Mouse (Mus musculus): ENCODE data around the gene Arhgef19. TPM values are rescaled to one million over a fixed set of nuclear protein-coding genes. Genes with fewer than 3 reads are reported as not detected.

Gene Arhgef19
- total RNA-seq, 2 experiments from 2014 or later: 29.0 to 31.0 TPM

- DNase-seq: no peak
These were observed 2.4 kb upstream of the Arhgef19 start for GRCm38 (mm10) chr4:141236856-141237255.

DNA sequence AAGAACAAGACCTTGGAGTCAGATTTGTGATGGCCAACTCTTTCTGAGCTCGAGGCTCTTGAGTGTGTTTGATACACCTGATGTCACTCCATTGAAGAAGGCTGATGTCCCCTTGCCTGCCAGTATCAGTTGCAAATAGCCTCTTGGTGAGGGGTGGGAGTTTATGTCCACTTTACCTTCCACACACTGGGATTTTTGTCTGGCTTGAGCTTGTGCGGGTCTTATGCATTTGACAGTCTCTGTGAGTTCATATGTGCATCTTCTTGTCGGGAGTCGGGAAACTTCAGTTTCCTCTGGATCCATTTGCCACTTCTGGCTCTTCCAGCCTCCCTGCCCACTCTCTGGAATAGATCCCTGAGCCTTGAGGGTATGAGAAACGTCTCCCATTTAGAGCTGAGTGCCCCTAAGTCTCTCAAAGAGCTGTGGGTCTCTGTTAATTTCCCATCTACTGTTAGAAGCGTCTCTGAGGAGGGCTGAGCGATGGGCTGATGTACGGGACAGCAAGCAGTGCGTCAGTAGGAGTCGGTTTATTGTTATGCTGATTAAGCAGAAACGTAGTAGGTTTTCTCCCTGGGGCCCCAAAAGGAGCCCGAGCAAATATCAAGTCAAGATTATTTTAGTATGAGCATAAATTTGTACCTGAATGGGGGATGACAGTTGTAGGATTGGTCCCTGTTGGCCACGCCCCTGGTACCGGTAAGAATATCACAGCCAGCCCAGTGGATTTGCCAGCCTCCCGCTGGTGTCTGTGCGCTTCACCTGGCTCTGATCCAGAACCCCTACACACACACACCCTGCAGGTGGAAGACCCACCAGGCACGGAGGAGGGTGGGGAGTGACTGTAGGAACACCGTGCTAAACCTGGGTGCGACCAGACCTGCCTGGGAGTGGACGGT lies 559 bp upstream of the Arhgef19 start:
- no peak for DNase-seq

DNA sequence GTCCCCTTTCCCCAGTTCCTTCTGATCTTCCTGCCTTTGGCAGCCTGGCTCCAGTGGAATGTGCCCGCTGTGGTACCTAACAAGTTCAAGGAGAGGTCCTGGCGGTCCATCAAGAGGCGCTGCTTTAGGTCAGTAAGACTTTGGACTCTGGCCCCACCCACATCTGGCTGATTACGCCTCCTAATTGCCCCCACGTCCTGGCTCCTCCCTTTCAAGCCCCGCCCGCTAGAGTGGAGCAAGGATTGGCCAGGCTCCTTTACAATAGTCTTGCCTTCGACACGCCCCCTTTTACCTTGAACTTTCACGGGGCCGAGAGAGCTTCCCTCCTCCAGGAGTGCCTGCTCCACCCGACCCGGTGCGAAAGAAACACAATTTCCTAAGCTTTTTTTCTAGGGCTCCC lies 1.3 kb downstream of the Arhgef19 start:
- peak; percentile 86 for DNase-seq

- no peak for DNase-seq
These were observed 2.6 kb downstream of the Arhgef19 start for GRCm38 (mm10) chr4:141241861-141242260.

DNA sequence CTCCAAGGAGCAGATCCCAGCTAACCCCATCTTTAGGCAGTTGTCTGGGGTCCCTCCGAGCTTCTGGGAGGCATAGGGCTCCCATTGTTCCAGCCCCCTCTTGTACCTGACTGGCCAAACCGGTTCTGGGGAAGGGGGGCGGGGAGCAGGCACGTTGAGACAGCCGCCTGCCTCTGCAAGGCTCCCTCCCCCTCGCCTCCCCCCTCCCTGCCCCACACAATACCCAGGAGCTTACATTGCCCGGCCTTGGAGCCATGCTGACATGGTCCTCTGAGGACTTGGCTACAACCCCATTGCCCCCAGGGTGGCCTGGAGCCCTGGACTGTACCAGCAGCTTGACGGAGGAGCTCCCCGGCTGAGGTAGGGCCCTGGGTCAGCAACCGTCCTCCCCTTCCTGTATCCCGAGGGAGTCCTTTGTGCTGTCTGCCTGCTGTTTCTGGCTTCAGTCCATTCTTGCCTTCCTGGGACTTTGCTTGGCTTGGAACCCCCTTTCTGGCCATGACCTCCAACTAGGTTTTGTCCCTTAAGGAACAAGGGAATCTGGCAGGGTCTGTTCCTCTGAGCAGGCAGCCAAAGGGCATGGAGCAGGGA lies 3.4 kb downstream of the Arhgef19 start:
- DNase-seq: peak; percentile 68

- DNase-seq: no peak
These were observed 4.3 kb downstream of the Arhgef19 start for GRCm38 (mm10) chr4:141243636-141244035.

- DNase-seq: no peak
These were observed 5.1 kb downstream of the Arhgef19 start for GRCm38 (mm10) chr4:141244401-141244800.

- DNase-seq: peak; percentile 91
These were observed 5.7 kb downstream of the Arhgef19 start for GRCm38 (mm10) chr4:141244931-141245425.

GRCm38 (mm10) chr4:141246089-141246997 lies 7.0 kb downstream of the Arhgef19 start:
- DNase-seq: peak; percentile 59

GRCm38 (mm10) chr4:141246998-141247350 lies 7.7 kb downstream of the Arhgef19 start:
- peak; percentile 51 for DNase-seq

- peak; percentile 62 for DNase-seq
These were observed 8.7 kb downstream of the Arhgef19 start for GRCm38 (mm10) chr4:141247776-141248613.

DNA sequence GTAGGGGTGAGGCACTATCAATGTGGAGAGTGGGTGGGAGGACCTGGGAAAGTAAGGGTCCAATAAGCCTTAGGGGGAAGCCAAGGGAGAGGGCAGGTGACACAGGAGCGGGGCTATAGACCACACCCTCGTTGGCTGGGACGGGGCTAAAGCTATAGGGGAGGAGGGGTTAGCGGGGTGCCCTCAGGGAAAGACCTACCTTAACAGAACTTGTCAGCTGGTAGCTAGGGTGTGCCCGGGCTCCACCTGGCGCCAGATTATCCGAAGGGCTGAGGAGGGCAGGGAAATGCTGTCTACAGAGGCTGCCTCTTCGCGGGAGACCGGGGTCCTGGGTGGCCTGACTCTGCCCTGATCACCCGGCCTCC lies 9.3 kb downstream of the Arhgef19 start:
- DNase-seq: peak; percentile 11

- no peak for DNase-seq
These were observed 10.1 kb downstream of the Arhgef19 start for GRCm38 (mm10) chr4:141249383-141249782.

DNA sequence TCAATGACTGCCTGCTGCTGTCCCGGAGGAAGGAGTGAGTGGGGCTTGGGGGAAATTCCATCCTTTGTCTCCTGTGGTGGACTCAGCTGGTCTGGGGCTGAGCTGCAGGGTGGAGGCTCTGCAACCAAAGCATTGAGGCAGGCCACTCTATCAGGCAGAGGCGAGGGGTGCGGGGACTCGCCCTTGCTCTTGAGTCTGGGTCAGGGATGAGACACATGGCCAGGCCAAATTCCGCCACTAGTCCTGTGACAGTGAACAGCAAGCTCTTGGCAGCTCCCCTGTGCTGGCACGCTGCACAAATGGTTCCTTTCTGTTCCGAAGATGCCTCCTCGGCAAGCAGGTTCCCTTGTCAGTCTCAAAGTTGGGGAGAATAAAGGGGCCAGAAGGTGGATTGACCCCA lies 11.8 kb downstream of the Arhgef19 start:
- no peak for DNase-seq

DNA sequence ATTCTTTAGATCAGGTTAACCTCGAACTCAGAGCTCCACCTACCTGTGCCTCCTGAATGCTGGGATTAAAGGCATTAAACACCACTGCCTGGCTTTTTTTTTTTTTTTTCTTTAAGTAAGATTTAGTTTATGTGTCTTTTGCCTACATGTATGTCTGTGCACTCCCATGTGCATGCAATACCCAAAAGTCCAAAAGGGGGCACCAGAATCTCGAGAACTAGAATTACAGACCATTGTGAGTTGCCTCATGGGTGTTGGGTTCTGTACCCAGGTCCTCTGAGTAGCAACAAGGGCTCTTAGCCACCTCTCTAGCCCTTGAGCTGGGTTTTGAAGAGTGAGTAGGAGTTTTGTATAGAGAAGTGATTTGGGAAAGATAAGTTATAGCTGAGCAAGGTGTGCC lies 13.3 kb downstream of the Arhgef19 start:
- DNase-seq: no peak

GRCm38 (mm10) chr4:141254234-141254633 lies 14.9 kb downstream of the Arhgef19 start:
- peak; percentile 35 for DNase-seq

GRCm38 (mm10) chr4:141257440-141257839 lies 18.1 kb downstream of the Arhgef19 start:
- DNase-seq: no peak

- DNase-seq: no peak
These were observed 20.1 kb downstream of the Arhgef19 start for GRCm38 (mm10) chr4:141259413-141259812.

DNA sequence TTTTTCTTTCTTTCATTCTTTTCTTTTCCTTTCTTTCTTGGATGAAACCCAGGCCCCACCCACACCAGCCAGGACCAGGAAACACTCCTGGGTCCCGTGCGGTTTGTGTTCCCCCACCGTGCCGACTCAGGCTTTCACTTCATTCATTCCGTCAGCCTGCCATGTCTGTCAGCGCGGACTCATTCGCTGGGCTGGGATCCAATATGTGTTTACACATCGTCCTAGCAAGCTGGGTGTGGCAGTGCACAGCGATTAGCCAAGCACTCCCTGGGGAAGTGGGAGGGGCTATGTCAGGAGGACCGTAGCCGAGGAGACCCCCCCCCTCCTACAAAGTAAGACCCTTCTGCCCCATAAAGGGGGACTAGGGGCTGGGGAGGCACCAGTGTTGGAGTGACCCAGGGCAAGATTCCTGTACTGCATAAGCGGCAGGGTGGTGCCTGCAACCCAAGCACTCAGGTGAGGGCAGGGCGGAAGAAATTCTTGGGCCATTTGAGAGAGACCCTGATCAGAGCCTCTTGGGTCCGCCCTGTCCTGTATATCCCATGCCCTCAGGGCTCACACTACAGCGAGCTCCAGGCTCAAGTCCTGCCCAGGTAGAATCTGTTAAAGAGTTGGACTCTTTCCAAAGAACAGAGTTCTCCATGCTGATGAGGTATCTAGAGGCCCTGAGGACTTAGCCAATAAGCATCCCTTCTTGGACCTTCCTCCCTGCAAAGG lies 20.9 kb downstream of the Arhgef19 start:
- DNase-seq: peak; percentile 70

GRCm38 (mm10) chr4:141262906-141263637 lies 23.8 kb downstream of the Arhgef19 start:
- peak; percentile 56 for DNase-seq

All from adrenal gland, postnatal 10 days (tissue).